Comparison of ENCODE assay signal across 20 mouse cellular contexts in the genomic region with DNA sequence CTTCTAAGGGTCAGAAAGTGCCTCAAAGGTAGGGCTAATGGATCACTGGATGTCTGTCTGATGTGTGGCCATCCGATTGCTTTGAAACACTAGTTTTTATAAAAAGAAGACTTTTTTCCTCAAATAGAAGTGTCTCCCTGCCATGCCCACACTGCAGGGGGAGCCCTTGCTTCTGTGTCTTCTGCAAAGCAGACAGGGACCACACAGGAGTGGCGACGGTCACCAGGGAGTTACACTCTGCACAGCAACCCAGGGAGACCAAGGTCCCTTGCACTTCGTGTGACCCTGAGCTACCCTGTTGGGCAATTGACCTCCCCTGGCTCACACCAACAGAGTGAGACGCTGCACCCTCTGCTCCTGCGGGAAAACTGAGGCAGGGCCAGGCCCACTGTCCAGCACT. TPM values are rescaled to one million over a fixed set of nuclear protein-coding genes. Genes with fewer than 3 reads are reported as not detected.
DNase-seq lines count a peak whose midpoint lies in the region; ATAC-seq and TF ChIP-seq lines count a peak whose summit lies in the region.
"Had no signal": no experiment of that assay in that cellular context is flagged by ENCODE, and none has a peak within 500 bp of the region (broad histone marks: within the 10 kb centered on the region; RNA-seq: fewer than 3 reads in every experiment).

No protein-coding gene starts in this region.

- no peak for TF ChIP-seq EP300 in CH12.LX (IDR thresholded peaks at IDR 0.05; ENCODE audit: low read length)

- H3K4me2 ChIP-seq in kidney, embryonic 15.5 days, result no peak overlapping the region
- no peak overlapping the region for H3K4me2 ChIP-seq in CH12.LX (ENCODE audit: insufficient read depth, low read depth, poor library complexity, severe bottlenecking)
- peak overlapping the region; percentile 9; the same call in 1 of the 2 replicates for H3K4me2 ChIP-seq in intestine, embryonic 16.5 days (ENCODE audit: low read depth, low read length)
- H3K4me2 ChIP-seq: heart, embryonic 11.5 days; stomach, embryonic 15.5 days had no signal

- dilution Hi-C loops in CH12.LX (cut with MboI; ENCODE audit: extremely low pct_ligation_motif_present, extremely low pct_unique_long_range_greater_than_20kb, low sequenced_read_pairs), result no loop called here

- intact Hi-C loops in gastrocnemius, postnatal 14 days (cut with DNase I; ENCODE audit: low total_unique reads), result no loop called here

- no peak overlapping the region for H3K4me3 ChIP-seq in kidney, embryonic 15.5 days (replicated peaks)
- H3K4me3 ChIP-seq in CH12.LX (replicated peaks in 1 of 3; ENCODE audit: low read depth in 2 of 3, low read length in 2 of 3, poor library complexity in 1 of 3), result no peak overlapping the region
- H3K4me3 ChIP-seq in intestine, embryonic 16.5 days (ENCODE audit: low read length), result no peak overlapping the region
- H3K4me3 ChIP-seq in forebrain, embryonic 10.5 days, result no peak overlapping the region
- H3K4me3 ChIP-seq: embryonic facial prominence, embryonic 10.5 days; myocyte; stomach, embryonic 15.5 days had no signal

- H3K27me3 ChIP-seq in kidney, embryonic 15.5 days, result no peaks in the 10 kb centered on the region
- peaks cover 18% of the 10 kb centered on the region for H3K27me3 ChIP-seq in CH12.LX (replicated peaks)
- H3K27me3 ChIP-seq in intestine, embryonic 16.5 days (replicated peaks; ENCODE audit: control insufficient read depth, insufficient read depth, low read length), result no peaks in the 10 kb centered on the region
- no peaks in the 10 kb centered on the region for H3K27me3 ChIP-seq in forebrain, embryonic 10.5 days (ENCODE audit: poor library complexity, severe bottlenecking)
- H3K27me3 ChIP-seq: Patski; stomach, embryonic 15.5 days had no signal

- H3K4me1 ChIP-seq in kidney, embryonic 15.5 days, result no peaks in the 10 kb centered on the region
- H3K4me1 ChIP-seq in CH12.LX (ENCODE audit: control insufficient read depth in 1 of 2, insufficient read depth in 2 of 2), result no peaks in the 10 kb centered on the region; a peak in 1 of 4 replicates
- peaks cover 3% of the 10 kb centered on the region; the same call in 1 of the 2 replicates for H3K4me1 ChIP-seq in intestine, embryonic 16.5 days (ENCODE audit: control insufficient read depth, insufficient read depth, low read length)
- H3K4me1 ChIP-seq in forebrain, embryonic 10.5 days, result no peaks in the 10 kb centered on the region
- H3K4me1 ChIP-seq: embryonic facial prominence, embryonic 10.5 days; stomach, embryonic 15.5 days had no signal

- in situ Hi-C loops in CH12.LX (cut with MboI; ENCODE audit: low pct_ligation_motif_present, low pct_unique_long_range_greater_than_20kb, low sequenced_read_pairs), result no loop called here

- H3K36me3 ChIP-seq in kidney, embryonic 15.5 days, result no peaks in the 10 kb centered on the region
- no peaks in the 10 kb centered on the region for H3K36me3 ChIP-seq in CH12.LX (replicated peaks in 1 of 2; ENCODE audit: control insufficient read depth in 1 of 2, insufficient read depth in 1 of 2, low read length in 1 of 2)
- no peaks in the 10 kb centered on the region for H3K36me3 ChIP-seq in intestine, embryonic 16.5 days (ENCODE audit: control insufficient read depth, insufficient read depth, low read length)
- H3K36me3 ChIP-seq in forebrain, embryonic 10.5 days (replicated peaks), result no peaks in the 10 kb centered on the region
- H3K36me3 ChIP-seq: embryonic facial prominence, embryonic 10.5 days; stomach, embryonic 15.5 days had no signal

- H3K9ac ChIP-seq in kidney, embryonic 15.5 days, result no peak overlapping the region
- no peak overlapping the region for H3K9ac ChIP-seq in CH12.LX (ENCODE audit: insufficient read depth, low read depth)
- 0 out of 2 replicates have a peak overlapping the region, but pooled peaks have one; percentile 35 for H3K9ac ChIP-seq in intestine, embryonic 16.5 days (ENCODE audit: low read depth, low read length)
- H3K9ac ChIP-seq: stomach, embryonic 15.5 days had no signal

- peak in 1 of 2 experiments; percentile 48; a peak in 2 of 4 replicates for TF ChIP-seq CTCF in CH12.LX (conservative IDR thresholded peaks at IDR 0.05 in 1 of 2, IDR thresholded peaks at IDR 0.05 in 1 of 2; ENCODE audit: low read depth in 2 of 2, low read length in 2 of 2)

- WGBS in kidney, embryonic 15.5 days, result 69% methylated on average over 6 of the region's 6 CpGs
- WGBS in intestine, embryonic 16.5 days, result 66% methylated on average over 6 of the region's 6 CpGs
- WGBS in forebrain, embryonic 10.5 days, result 78% methylated on average over 6 of the region's 6 CpGs

- H3K27ac ChIP-seq in kidney, embryonic 15.5 days, result no peak overlapping the region
- H3K27ac ChIP-seq in CH12.LX (ENCODE audit: insufficient read depth, low read depth), result no peak overlapping the region
- peak overlapping the region; percentile 65 for H3K27ac ChIP-seq in intestine, embryonic 16.5 days (ENCODE audit: low read length)
- H3K27ac ChIP-seq in forebrain, embryonic 10.5 days, result no peak overlapping the region
- H3K27ac ChIP-seq: embryonic facial prominence, embryonic 10.5 days; stomach, embryonic 15.5 days had no signal

- TF ChIP-seq RAD21 in CH12.LX (IDR thresholded peaks at IDR 0.05; ENCODE audit: low read depth, low read length), result peak; percentile 32

- no peaks in the 10 kb centered on the region for H3K9me3 ChIP-seq in kidney, embryonic 15.5 days (replicated peaks)
- H3K9me3 ChIP-seq in CH12.LX (replicated peaks; ENCODE audit: low read length), result peaks cover 5% of the 10 kb centered on the region
- H3K9me3 ChIP-seq in intestine, embryonic 16.5 days (ENCODE audit: control insufficient read depth, low read length), result 0 out of 2 replicates have a peak, but pooled peaks cover 3% of the 10 kb centered on the region
- no peaks in the 10 kb centered on the region for H3K9me3 ChIP-seq in forebrain, embryonic 10.5 days
- H3K9me3 ChIP-seq: embryonic facial prominence, embryonic 10.5 days; stomach, embryonic 15.5 days had no signal

- no peak for TF ChIP-seq POLR2A in CH12.LX (IDR thresholded peaks at IDR 0.05; ENCODE audit: low read depth, low read length)

- DNase-seq in kidney, adult 9 months, result no peak
- DNase-seq in CH12.LX (ENCODE audit: extremely low read depth), result peak; percentile 17
- DNase-seq in adrenal gland, postnatal 25 days, result peak; percentile 26
- no peak for DNase-seq in gastrocnemius, postnatal 14 days
- no peak for DNase-seq in heart, adult 8-10 months (ENCODE audit: low spot score)
- no peak for DNase-seq in forebrain, embryonic 10.5 days (ENCODE audit: extremely low spot score, low spot score)
- DNase-seq: cerebellum, adult 9-10 months; kidney, postnatal 10 days; thymus, postnatal 4 days had no signal

- ATAC-seq in kidney, embryonic 15.5 days (replicated peaks; ENCODE audit: low FRiP score), result 0 out of 2 replicates have a peak, but pooled peaks have one; percentile 33
- peak; percentile 60 for ATAC-seq in intestine, embryonic 16.5 days
- ATAC-seq: Patski had no signal

- no peaks in the 10 kb centered on the region for H3K79me2 ChIP-seq in CH12.LX (replicated peaks; ENCODE audit: control insufficient read depth, extremely low read depth, insufficient read depth, poor library complexity, severe bottlenecking)

TF ChIP-seq in CH12.LX, 34 proteins besides CTCF, POLR2A, EP300 and RAD21:
- TF ChIP-seq SMC3 (IDR thresholded peaks at IDR 0.05; ENCODE audit: low read depth, low read length), result peak; percentile 12; the same call in 1 of the 2 replicates
- TF ChIP-seq CHD2 (IDR thresholded peaks at IDR 0.05; ENCODE audit: low read length), result no peak

RNA-seq across cellular contexts. Expression of a gene that starts 1.0 kb away (rescaled TPM):
- 0.26 and 0.29 TPM in 2 replicates for polyA plus RNA-seq in kidney, embryonic 15.5 days (2015; fragmentation: Nextera tagmentation; extraction: Ambion mirVana)
- total RNA-seq in CH12.LX (2012; rRNA removed) (not detected in 2 replicates), CH12.LX (2014; rRNA removed) (not detected in 2 replicates)
- polyA plus RNA-seq in CH12.LX (2012; ENCODE audit: insufficient read length, low read depth), result not detected in 2 replicates
- total RNA-seq in adrenal gland, postnatal 25 days (2021), result 0.43 TPM in 1 of 2 replicates, not detected in the other
- 0.11 and 0.17 TPM in 2 replicates for polyA plus RNA-seq in intestine, embryonic 16.5 days (2015; fragmentation: Nextera tagmentation; extraction: Ambion mirVana)
- total RNA-seq in gastrocnemius, postnatal 14 days (2021), result not detected
- not detected for total RNA-seq in heart, adult 8-10 months (2022)
- polyA plus RNA-seq in forebrain, embryonic 10.5 days (2016; fragmentation: Nextera tagmentation; extraction: Ambion mirVana), result 0.11 and 0.16 TPM in 2 replicates
- total RNA-seq: gastrocnemius, adult 18-20 months; layer of hippocampus, postnatal 25 days had no signal

RNA-seq across cellular contexts. Expression of a gene that starts 36.3 kb away (rescaled TPM):
- polyA plus RNA-seq in kidney, embryonic 15.5 days (2015; fragmentation: Nextera tagmentation; extraction: Ambion mirVana), result 62.8 and 64.1 TPM in 2 replicates
- total RNA-seq in CH12.LX (2012; rRNA removed), result 30.1 and 36.9 TPM in 2 replicates
- total RNA-seq in CH12.LX (2014; rRNA removed), result 51.1 and 51.6 TPM in 2 replicates
- 44.3 and 44.6 TPM in 2 replicates for polyA plus RNA-seq in CH12.LX (2012; ENCODE audit: insufficient read length, low read depth)
- total RNA-seq in adrenal gland, postnatal 25 days (2021), result 15.4 and 17.2 TPM in 2 replicates
- polyA plus RNA-seq in intestine, embryonic 16.5 days (2015; fragmentation: Nextera tagmentation; extraction: Ambion mirVana), result 69.7 and 70.0 TPM in 2 replicates
- 10 to 100 TPM; 12.3 to 13.6 TPM for total RNA-seq in gastrocnemius, postnatal 14 days (2021)
- total RNA-seq in heart, adult 8-10 months (2022), result 1 to 10 TPM; 6.8 to 8.6 (median 7.9) TPM
- 89.2 and 91.6 TPM in 2 replicates for polyA plus RNA-seq in forebrain, embryonic 10.5 days (2016; fragmentation: Nextera tagmentation; extraction: Ambion mirVana)

RNA-seq across cellular contexts. Expression of a gene that starts 39.1 kb away (rescaled TPM):
- 0.57 and 1.2 TPM in 2 replicates for polyA plus RNA-seq in kidney, embryonic 15.5 days (2015; fragmentation: Nextera tagmentation; extraction: Ambion mirVana)
- total RNA-seq in CH12.LX (2012; rRNA removed), result not detected in 2 replicates
- total RNA-seq in CH12.LX (2014; rRNA removed), result not detected in 2 replicates
- polyA plus RNA-seq in CH12.LX (2012; ENCODE audit: insufficient read length, low read depth), result not detected in 2 replicates
- not detected in 2 replicates for total RNA-seq in adrenal gland, postnatal 25 days (2021)
- 0.13 and 0.26 TPM in 2 replicates for polyA plus RNA-seq in intestine, embryonic 16.5 days (2015; fragmentation: Nextera tagmentation; extraction: Ambion mirVana)
- not detected for total RNA-seq in gastrocnemius, postnatal 14 days (2021)
- total RNA-seq in heart, adult 8-10 months (2022), result not detected
- polyA plus RNA-seq in forebrain, embryonic 10.5 days (2016; fragmentation: Nextera tagmentation; extraction: Ambion mirVana), result 0.58 and 0.63 TPM in 2 replicates
- total RNA-seq: gastrocnemius, adult 18-20 months; layer of hippocampus, postnatal 25 days had no signal
- polyA plus RNA-seq: forebrain, embryonic 11.5 days; heart, embryonic 11.5 days had no signal

RNA-seq across cellular contexts. Expression of a gene that starts 56.6 kb away (rescaled TPM):
- polyA plus RNA-seq in kidney, embryonic 15.5 days (2015; fragmentation: Nextera tagmentation; extraction: Ambion mirVana), result 0.18 and 0.23 TPM in 2 replicates
- 0.08 TPM in 1 of 2 replicates, not detected in the other for total RNA-seq in CH12.LX (2012; rRNA removed)
- 0.30 and 0.57 TPM in 2 replicates for total RNA-seq in CH12.LX (2014; rRNA removed)
- polyA plus RNA-seq in CH12.LX (2012; ENCODE audit: insufficient read length, low read depth), result 0.63 and 0.69 TPM in 2 replicates
- total RNA-seq in adrenal gland, postnatal 25 days (2021), result 0.36 TPM in 1 of 2 replicates, not detected in the other
- 3.2 and 4.3 TPM in 2 replicates for polyA plus RNA-seq in intestine, embryonic 16.5 days (2015; fragmentation: Nextera tagmentation; extraction: Ambion mirVana)
- not detected for total RNA-seq in gastrocnemius, postnatal 14 days (2021)
- not detected for total RNA-seq in heart, adult 8-10 months (2022)
- not detected in 2 replicates for polyA plus RNA-seq in forebrain, embryonic 10.5 days (2016; fragmentation: Nextera tagmentation; extraction: Ambion mirVana)
- total RNA-seq: gastrocnemius, adult 18-20 months had no signal
- polyA plus RNA-seq: embryonic facial prominence, embryonic 10.5 days; forebrain, embryonic 11.5 days; heart, embryonic 11.5 days; hindbrain, embryonic 11.5 days had no signal

Comparison
In these comparisons a context has a peak if more than half of its experiments do, and no peak if none do; other contexts are left out.
1. DNase-seq: peak in CH12.LX (single experiment) and adrenal gland, postnatal 25 days (single experiment); none in kidney, adult 9 months (single experiment), gastrocnemius, postnatal 14 days (single experiment), heart, adult 8-10 months (single experiment) and forebrain, embryonic 10.5 days (single experiment).